Mouse (Mus musculus) ES-E14 (cell line): ENCODE data around the gene Rnf220. TPM values are rescaled to one million over a fixed set of nuclear protein-coding genes. Genes with fewer than 3 reads are reported as not detected.
A peak's percentile ranks its signal among the peaks of the same experiment; 100 is the strongest.

Experiments
- DNase-seq: peaks from one replicate; pipeline ENCODE4 v3.0.0-alpha.2; 2013; ENCODE audit warnings: low read depth, low spot score
- H3K27ac ChIP-seq: 2 replicates; pipeline ENCODE4 v1.5.1; 2012; ENCODE audit warnings: low read depth, mild to moderate bottlenecking, low read length, moderate library complexity, mixed read lengths; ENCODE audit not compliant: poor library complexity, insufficient read depth, severe bottlenecking
- H3K36me3 ChIP-seq: 2 replicates; pipeline ENCODE4 v1.6.1; 2012; ENCODE audit warnings: mild to moderate bottlenecking, low read length, moderate library complexity, mixed read lengths; ENCODE audit not compliant: control insufficient read depth, poor library complexity, insufficient read depth, severe bottlenecking
- H3K4me1 ChIP-seq, 2 experiments: fragments of 150-350 bp in 1 of 2; sonication (generic) in 1 of 2; 2 replicates each; pipeline ENCODE4 v1.6.1; 2012; ENCODE audit warnings: low read length in 2 of 2, mild to moderate bottlenecking in 1 of 2, mixed read lengths in 1 of 2; ENCODE audit not compliant: control insufficient read depth in 2 of 2, insufficient read depth in 2 of 2, poor library complexity in 1 of 2
- H3K4me3 ChIP-seq, 2 experiments: fragments of 150-350 bp in 1 of 2; sonication (generic) in 1 of 2; 2 replicates each; pipeline ENCODE4 v1.5.1; 2012; ENCODE audit warnings: low read length in 2 of 2, low read depth in 1 of 2, mild to moderate bottlenecking in 1 of 2, mixed read lengths in 1 of 2; ENCODE audit not compliant: insufficient read depth in 1 of 2, poor library complexity in 1 of 2, severe bottlenecking in 1 of 2
- H3K9ac ChIP-seq: 2 replicates; pipeline ENCODE4 v1.6.1; 2012; ENCODE audit warnings: low read depth, mild to moderate bottlenecking, low read length, mixed read lengths; ENCODE audit not compliant: poor library complexity, insufficient read depth, severe bottlenecking
- H3K9me3 ChIP-seq: fragments of 150-350 bp; sonication (generic); 2 replicates; pipeline ENCODE4 v1.6.1; 2012; ENCODE audit warnings: low read depth, mild to moderate bottlenecking, low read length; ENCODE audit not compliant: control insufficient read depth, insufficient read depth
- CHD2 ChIP-seq: IDR thresholded peaks from 2 replicates; pipeline ENCODE4 v1.6.1; 2014; ENCODE audit warnings: mild to moderate bottlenecking, low read depth, low read length, inconsistent platforms
- HCFC1 ChIP-seq: IDR thresholded peaks from 2 replicates; pipeline ENCODE4 v1.6.1; 2012; ENCODE audit warnings: low read length, inconsistent platforms, borderline replicate concordance; ENCODE audit not compliant: insufficient read depth
- MAFK ChIP-seq: IDR thresholded peaks from 2 replicates; pipeline ENCODE4 v1.6.1; 2014; ENCODE audit warnings: mild to moderate bottlenecking, low read depth, low read length, inconsistent platforms; ENCODE audit not compliant: insufficient read depth
- ZC3H11A ChIP-seq: IDR thresholded peaks from 2 replicates; pipeline ENCODE4 v1.6.1; 2012; ENCODE audit warnings: low read depth, mild to moderate bottlenecking, inconsistent platforms, low read length, borderline replicate concordance
- ZNF384 ChIP-seq: IDR thresholded peaks from 2 replicates; pipeline ENCODE4 v1.6.1; 2012; ENCODE audit warnings: low read depth, low read length, inconsistent platforms
- in situ Hi-C, 2 experiments: fragments of 600-800 bp; cut with MboI; formaldehyde crosslinking; loops; one replicate each; pipeline ENCODE4 v1.15.1; 2025; ENCODE audit warnings: low sequenced_read_pairs in 2 of 2, inconsistent platforms in 1 of 2; ENCODE audit not compliant: unreplicated experiment in 2 of 2
- total RNA-seq: library from RNA; depleted of rRNA; stranded (reverse); fragments of 300-350 nt; gene quantifications from 2 replicates; pipeline ENCODE4 v1.2.3, GENCODE M21; 2012

Gene Rnf220
- total RNA-seq, 1 experiment, result 130 TPM

- Histone ChIP-seq H3K9ac (no peak overlapping the region), H3K4me1 (no peaks in the 10 kb centered on the region), H3K36me3 (no peaks in the 10 kb centered on the region), H3K27ac (no peak overlapping the region), H3K4me3 (no peak overlapping the region), H3K9me3 (no peaks in the 10 kb centered on the region)
- in situ Hi-C loops, result no loop called here
- no peak for DNase-seq
- no peak for TF ChIP-seq CHD2
- TF ChIP-seq MAFK, result no peak
- no peak for TF ChIP-seq HCFC1
- no peak for TF ChIP-seq ZNF384
- no peak for TF ChIP-seq ZC3H11A
These were observed 40.1 kb upstream of the Rnf220 start for GRCm38 (mm10) chr4:117537002-117537401.

DNA sequence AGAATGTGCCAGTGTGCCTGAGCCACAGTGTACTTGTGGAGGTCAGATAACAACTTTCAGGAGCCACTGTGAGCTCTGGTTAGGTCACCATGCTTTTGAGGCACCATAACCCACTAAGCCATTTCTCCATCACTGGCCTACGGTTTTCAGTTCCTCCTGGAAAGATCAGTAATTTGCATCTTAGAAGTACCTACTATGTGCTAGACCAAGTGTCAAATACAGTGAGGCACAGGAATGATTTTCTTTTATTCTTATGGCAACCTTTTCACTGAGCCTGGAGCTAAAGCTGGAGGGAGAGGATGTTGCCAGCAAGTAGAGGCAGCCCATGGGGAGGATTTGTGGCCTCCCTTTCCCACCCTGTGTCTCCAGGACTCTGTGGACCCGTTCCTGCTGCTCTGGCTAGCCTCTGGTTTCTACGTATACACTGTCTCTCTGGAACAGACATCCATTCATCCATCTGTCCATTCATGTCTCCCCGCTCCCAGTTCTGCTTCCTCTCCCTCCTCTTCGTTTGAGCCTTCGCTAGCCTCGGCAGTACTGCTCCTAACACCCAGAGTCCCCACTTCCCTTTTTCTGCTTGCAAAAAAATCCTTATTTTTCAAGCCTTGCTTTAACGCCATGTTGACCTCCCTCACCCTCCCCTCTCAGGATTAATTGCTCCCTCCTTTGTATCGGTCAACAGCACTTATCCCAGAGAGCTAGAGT is 38.8 kb upstream of the Rnf220 start:
- no peak overlapping the region for H3K27ac ChIP-seq
- H3K4me1 ChIP-seq, result no peaks in the 10 kb centered on the region
- no peaks in the 10 kb centered on the region for H3K36me3 ChIP-seq
- H3K4me3 ChIP-seq, result no peak overlapping the region
- no peak overlapping the region for H3K9ac ChIP-seq
- DNase-seq, result no peak
- TF ChIP-seq CHD2 (no peak), ZC3H11A (no peak), HCFC1 (no peak), ZNF384 (no peak), MAFK (no peak)
- in situ Hi-C loops, result no loop called here
- no peaks in the 10 kb centered on the region for H3K9me3 ChIP-seq

DNA sequence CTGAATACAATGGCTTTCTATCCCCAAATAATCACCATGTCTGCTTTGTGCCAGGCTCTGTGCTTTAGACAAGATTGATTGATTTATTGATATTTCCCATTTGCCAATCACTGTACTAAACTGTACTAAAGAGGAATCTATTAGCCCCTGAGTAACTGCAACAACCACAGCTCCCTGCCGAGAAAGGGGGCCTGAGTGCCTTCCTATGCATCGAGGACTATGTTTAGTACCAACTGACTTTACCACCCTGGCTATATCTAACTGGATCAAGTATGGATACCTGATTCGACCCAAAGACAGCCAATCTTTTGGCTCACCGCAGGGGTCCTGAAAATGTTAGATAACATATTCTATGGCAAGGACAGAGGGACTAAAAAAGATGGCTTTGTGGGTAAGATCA is 33.0 kb upstream of the Rnf220 start:
- no peak for DNase-seq
- no peaks in the 10 kb centered on the region for H3K4me1 ChIP-seq
- no peaks in the 10 kb centered on the region for H3K36me3 ChIP-seq
- H3K9ac ChIP-seq, result no peak overlapping the region
- no peaks in the 10 kb centered on the region for H3K9me3 ChIP-seq
- no peak for TF ChIP-seq CHD2
- in situ Hi-C loops, result loop anchor here in 1 of 2 experiments (5.0 kb wide), 1 partner anchor 203 kb away; no protein-coding TSS in a partner anchor
- H3K27ac ChIP-seq, result no peak overlapping the region
- H3K4me3 ChIP-seq, result no peak overlapping the region

GRCm38 (mm10) chr4:117527952-117528351 is 31.1 kb upstream of the Rnf220 start:
- Histone ChIP-seq H3K9me3 (no peaks in the 10 kb centered on the region), H3K4me3 (no peak overlapping the region), H3K36me3 (no peaks in the 10 kb centered on the region), H3K4me1 (no peaks in the 10 kb centered on the region), H3K27ac (no peak overlapping the region), H3K9ac (no peak overlapping the region)
- TF ChIP-seq ZNF384, result no peak
- TF ChIP-seq ZC3H11A, result peak; percentile 79; the same call in 1 of the 2 replicates
- no peak for TF ChIP-seq MAFK
- TF ChIP-seq HCFC1, result no peak
- no peak for TF ChIP-seq CHD2
- peak; percentile 51 for DNase-seq
- in situ Hi-C loops, result loop anchor here in 1 of 2 experiments (5.0 kb wide), 1 partner anchor 201 kb away; no protein-coding TSS in a partner anchor
